Mouse (Mus musculus): Measurements from ENCODE around the gene Ros1. TPM values are rescaled to one million over a fixed set of nuclear protein-coding genes. Genes with fewer than 3 reads are reported as not detected.

Gene Ros1
- polyA plus RNA-seq, 1 experiment from 2014 or later = not detected

DNA sequence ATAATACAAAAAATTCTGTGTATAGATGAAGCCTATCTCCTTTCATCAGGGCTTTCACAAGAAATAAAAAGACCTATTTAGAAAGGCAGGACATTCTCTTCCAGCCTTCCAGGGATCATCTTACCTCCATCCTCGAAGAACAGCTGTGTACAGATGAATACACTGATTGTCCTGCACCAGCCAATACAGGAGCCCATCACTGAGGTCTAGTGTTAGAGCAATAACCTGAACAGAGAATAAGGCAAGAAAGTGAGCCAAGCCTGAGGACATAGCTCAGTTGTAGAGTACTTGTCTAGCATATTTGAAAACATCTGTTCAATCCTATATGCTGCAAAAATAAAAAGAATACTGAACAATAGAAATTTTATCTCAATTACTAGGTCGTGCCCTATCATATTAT, 64.3 kb downstream of the Ros1 start:
- ATAC-seq (ENCODE audit: low FRiP score, low read depth) = peak; percentile 78
- H3K4me3 ChIP-seq = no peak overlapping the region
- H3K36me3 ChIP-seq = no peaks in the 10 kb centered on the region
- H3K27me3 ChIP-seq = no peaks in the 10 kb centered on the region
- no peak overlapping the region for H3K9ac ChIP-seq
- H3K4me2 ChIP-seq (replicated peaks) = no peak overlapping the region
- WGBS = 52% methylated on average over 2 of the region's 2 CpGs
- no peaks in the 10 kb centered on the region for H3K9me3 ChIP-seq
- no peak overlapping the region for H3K27ac ChIP-seq
- H3K4me1 ChIP-seq = no peaks in the 10 kb centered on the region

GRCm38 (mm10) chr10:52128874-52129412, 66.1 kb downstream of the Ros1 start:
- WGBS = 32% methylated on average over 5 of the region's 5 CpGs

DNA sequence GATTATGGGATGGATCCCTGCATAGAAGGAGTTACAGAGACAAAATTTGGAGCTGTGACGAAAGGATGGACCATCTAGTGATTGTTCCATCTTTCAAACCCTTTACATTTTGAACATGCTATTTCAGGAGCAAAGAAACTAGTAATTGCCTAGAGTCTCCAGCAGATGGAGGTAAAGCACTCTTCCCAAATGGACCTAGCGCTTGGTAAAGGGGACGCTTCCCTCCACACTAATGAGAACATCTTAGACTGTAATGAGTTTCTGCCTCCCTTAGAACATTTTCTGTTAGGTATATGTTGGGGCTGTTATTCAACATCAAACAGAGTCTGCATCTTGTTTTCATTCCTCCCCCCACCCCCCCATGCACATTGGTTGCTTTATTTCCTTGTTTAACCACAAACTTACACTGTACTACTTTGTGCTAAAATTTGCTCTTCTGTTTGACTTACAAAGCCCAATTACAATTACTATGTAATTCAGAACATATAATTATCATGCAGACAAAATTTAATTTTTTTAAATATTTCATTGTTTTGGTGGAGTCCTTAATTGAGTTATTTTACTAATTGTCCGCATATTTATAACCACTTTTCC, 88.8 kb downstream of the Ros1 start:
- Histone ChIP-seq H3K36me3 (no peaks in the 10 kb centered on the region), H3K9me3 (no peaks in the 10 kb centered on the region), H3K4me1 (no peaks in the 10 kb centered on the region), H3K9ac (no peak overlapping the region), H3K4me2 (replicated peaks) (no peak overlapping the region), H3K4me3 (no peak overlapping the region), H3K27ac (no peak overlapping the region), H3K27me3 (no peaks in the 10 kb centered on the region)
- 40% methylated on average over 4 of the region's 4 CpGs for WGBS
- ATAC-seq (ENCODE audit: low FRiP score, low read depth) = no peak; the same call in 1 of the 2 replicates

More at GRCm38 (mm10) chr10:52128874-52129412, 66.1 kb downstream of the Ros1 start:
- Histone ChIP-seq H3K9me3 (no peaks in the 10 kb centered on the region), H3K4me1 (no peaks in the 10 kb centered on the region), H3K27ac (no peak overlapping the region), H3K9ac (no peak overlapping the region), H3K4me2 (replicated peaks) (no peak overlapping the region), H3K4me3 (no peak overlapping the region), H3K27me3 (no peaks in the 10 kb centered on the region), H3K36me3 (no peaks in the 10 kb centered on the region)
- no peak for ATAC-seq (ENCODE audit: low FRiP score, low read depth)

DNA sequence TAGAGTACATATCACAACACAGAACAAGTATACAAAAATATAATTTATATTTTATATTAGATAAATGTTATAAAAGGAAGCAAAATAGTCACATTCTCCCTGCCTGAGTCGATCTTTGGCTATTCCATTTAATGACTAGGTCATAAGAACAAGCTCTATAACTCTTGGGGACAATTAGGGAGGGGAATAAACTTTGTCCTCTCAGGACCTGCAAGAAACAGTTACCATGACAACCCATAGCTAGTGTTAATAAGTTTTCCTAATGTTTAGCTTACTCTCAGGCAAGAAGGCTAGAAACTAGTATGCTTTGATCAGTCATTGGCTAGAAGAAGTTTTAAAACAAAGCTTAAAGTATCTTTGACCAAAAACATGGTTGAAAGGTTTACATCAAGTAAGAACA, 93.8 kb downstream of the Ros1 start:
- 34% methylated on average over 1 of the region's 1 CpGs for WGBS
- Histone ChIP-seq H3K27me3 (no peaks in the 10 kb centered on the region), H3K9ac (no peak overlapping the region), H3K27ac (no peak overlapping the region), H3K4me1 (no peaks in the 10 kb centered on the region), H3K9me3 (no peaks in the 10 kb centered on the region), H3K36me3 (no peaks in the 10 kb centered on the region), H3K4me2 (replicated peaks) (no peak overlapping the region), H3K4me3 (no peak overlapping the region)
- ATAC-seq (ENCODE audit: low FRiP score, low read depth) = no peak

DNA sequence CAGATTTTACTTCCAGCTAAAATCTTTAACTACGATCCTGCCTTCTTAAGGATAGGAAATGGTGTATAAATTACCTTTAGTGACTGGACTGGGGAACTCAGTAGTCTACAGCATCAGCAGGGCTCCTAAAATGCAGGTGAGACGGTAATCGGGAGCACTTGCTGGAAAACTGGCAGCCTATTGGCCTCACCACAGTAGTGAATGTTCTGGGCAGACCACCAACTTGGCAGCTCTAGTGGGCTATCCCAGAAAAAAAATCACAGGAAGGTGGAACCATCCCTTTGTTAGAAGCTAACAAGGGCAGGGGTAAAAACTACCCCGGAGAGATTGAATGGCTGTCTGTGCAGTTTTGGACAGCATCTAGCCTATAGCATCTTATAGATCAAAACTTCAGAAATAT, 102.9 kb downstream of the Ros1 start:
- H3K27me3 ChIP-seq = no peaks in the 10 kb centered on the region
- no peak overlapping the region for H3K9ac ChIP-seq
- no peak overlapping the region for H3K4me2 ChIP-seq (replicated peaks)
- H3K27ac ChIP-seq = no peak overlapping the region
- no peak overlapping the region for H3K4me3 ChIP-seq
- no peak for ATAC-seq (ENCODE audit: low FRiP score, low read depth)
- 77% methylated on average over 4 of the region's 4 CpGs for WGBS
- no peaks in the 10 kb centered on the region for H3K36me3 ChIP-seq
- no peaks in the 10 kb centered on the region for H3K4me1 ChIP-seq
- no peaks in the 10 kb centered on the region for H3K9me3 ChIP-seq

- no peak overlapping the region for H3K27ac ChIP-seq
- WGBS = 81% methylated on average over 6 of the region's 6 CpGs
- no peak overlapping the region for H3K4me2 ChIP-seq (replicated peaks)
- no peak overlapping the region for H3K9ac ChIP-seq
- H3K4me3 ChIP-seq = no peak overlapping the region
- no peaks in the 10 kb centered on the region for H3K27me3 ChIP-seq
- H3K4me1 ChIP-seq = no peaks in the 10 kb centered on the region
- H3K9me3 ChIP-seq = no peaks in the 10 kb centered on the region
- no peaks in the 10 kb centered on the region for H3K36me3 ChIP-seq
- no peak for ATAC-seq (ENCODE audit: low FRiP score, low read depth)
These were observed 108.4 kb downstream of the Ros1 start for GRCm38 (mm10) chr10:52086681-52087080.

DNA sequence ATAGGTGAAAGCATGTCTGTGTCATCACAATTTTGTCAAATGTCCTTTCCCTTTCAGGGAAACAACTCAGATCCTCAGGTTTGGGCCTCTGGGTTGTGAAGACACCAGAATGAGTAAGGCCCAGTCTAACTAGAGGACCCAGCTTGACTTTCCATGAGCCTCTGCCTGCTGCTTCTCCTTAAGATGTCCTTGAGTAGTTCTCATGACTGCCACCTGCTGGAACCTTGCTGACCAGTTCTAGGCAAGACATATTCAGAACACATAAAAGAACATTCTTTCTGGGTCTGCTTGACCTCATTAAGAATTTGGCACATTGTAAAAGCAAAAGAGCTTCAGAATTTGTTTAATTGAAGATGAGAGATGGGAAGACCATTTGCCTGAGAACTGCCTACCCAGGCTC, 122.6 kb downstream of the Ros1 start:
- Histone ChIP-seq H3K9me3 (no peaks in the 10 kb centered on the region), H3K4me2 (replicated peaks) (no peak overlapping the region), H3K4me3 (no peak overlapping the region), H3K27ac (no peak overlapping the region), H3K4me1 (no peaks in the 10 kb centered on the region), H3K9ac (no peak overlapping the region), H3K36me3 (no peaks in the 10 kb centered on the region), H3K27me3 (no peaks in the 10 kb centered on the region)
- 0 out of 2 replicates have a peak, but pooled peaks have one; percentile 57 for ATAC-seq (ENCODE audit: low FRiP score, low read depth)

GRCm38 (mm10) chr10:52048287-52048686, 146.8 kb downstream of the Ros1 start:
- 74% methylated on average over 3 of the region's 3 CpGs for WGBS
- no peak for ATAC-seq (ENCODE audit: low FRiP score, low read depth)

GRCm38 (mm10) chr10:52043086-52043485, 152.0 kb downstream of the Ros1 start:
- no peak for ATAC-seq (ENCODE audit: low FRiP score, low read depth)
- 81% methylated on average over 5 of the region's 5 CpGs for WGBS
- Histone ChIP-seq H3K36me3 (no peaks in the 10 kb centered on the region), H3K9ac (no peak overlapping the region), H3K4me3 (no peak overlapping the region), H3K27me3 (no peaks in the 10 kb centered on the region; the same call in 1 of the 2 replicates), H3K9me3 (no peaks in the 10 kb centered on the region), H3K4me2 (replicated peaks) (no peak overlapping the region), H3K4me1 (no peaks in the 10 kb centered on the region), H3K27ac (no peak overlapping the region)

More at GRCm38 (mm10) chr10:52048287-52048686, 146.8 kb downstream of the Ros1 start:
- H3K27ac ChIP-seq = no peak overlapping the region
- no peak overlapping the region for H3K4me2 ChIP-seq (replicated peaks)
- H3K9ac ChIP-seq = no peak overlapping the region
- H3K36me3 ChIP-seq = no peaks in the 10 kb centered on the region
- H3K27me3 ChIP-seq = no peaks in the 10 kb centered on the region; the same call in 1 of the 2 replicates
- H3K4me1 ChIP-seq = no peaks in the 10 kb centered on the region
- H3K4me3 ChIP-seq = no peak overlapping the region
- no peaks in the 10 kb centered on the region for H3K9me3 ChIP-seq

GRCm38 (mm10) chr10:52039392-52039791, 155.7 kb downstream of the Ros1 start:
- no peak for ATAC-seq (ENCODE audit: low FRiP score, low read depth)
- Histone ChIP-seq H3K9me3 (no peaks in the 10 kb centered on the region), H3K9ac (no peak overlapping the region), H3K36me3 (no peaks in the 10 kb centered on the region), H3K4me3 (no peak overlapping the region), H3K27ac (no peak overlapping the region), H3K27me3 (peaks cover 5% of the 10 kb centered on the region; the same call in 1 of the 2 replicates), H3K4me2 (replicated peaks) (no peak overlapping the region), H3K4me1 (no peaks in the 10 kb centered on the region)
- WGBS = 71% methylated on average over 1 of the region's 1 CpGs

DNA sequence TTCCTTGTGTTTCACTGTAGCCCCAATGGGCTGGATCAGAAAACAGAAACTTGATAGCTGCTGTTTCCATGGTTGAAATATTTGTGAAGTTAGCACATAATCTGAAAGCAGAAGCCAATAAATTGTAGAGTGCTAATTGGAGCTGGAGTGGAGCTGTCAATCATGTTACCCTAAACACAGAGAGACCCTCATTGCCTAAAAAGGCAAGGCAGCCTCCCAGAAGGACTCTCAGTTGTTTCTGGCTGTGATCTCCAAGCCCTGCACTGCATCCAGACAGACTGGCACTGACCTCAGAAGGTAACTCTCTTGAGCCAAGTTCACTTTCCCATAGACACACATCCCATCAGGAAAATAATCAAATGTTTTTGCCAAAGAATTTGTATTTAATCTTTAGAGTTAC, 161.3 kb downstream of the Ros1 start:
- Histone ChIP-seq H3K36me3 (no peaks in the 10 kb centered on the region), H3K4me2 (replicated peaks) (no peak overlapping the region), H3K4me3 (no peak overlapping the region), H3K4me1 (no peaks in the 10 kb centered on the region), H3K9me3 (no peaks in the 10 kb centered on the region), H3K27ac (no peak overlapping the region), H3K27me3 (peaks cover 42% of the 10 kb centered on the region), H3K9ac (no peak overlapping the region)
- no peak for ATAC-seq (ENCODE audit: low FRiP score, low read depth)

DNA sequence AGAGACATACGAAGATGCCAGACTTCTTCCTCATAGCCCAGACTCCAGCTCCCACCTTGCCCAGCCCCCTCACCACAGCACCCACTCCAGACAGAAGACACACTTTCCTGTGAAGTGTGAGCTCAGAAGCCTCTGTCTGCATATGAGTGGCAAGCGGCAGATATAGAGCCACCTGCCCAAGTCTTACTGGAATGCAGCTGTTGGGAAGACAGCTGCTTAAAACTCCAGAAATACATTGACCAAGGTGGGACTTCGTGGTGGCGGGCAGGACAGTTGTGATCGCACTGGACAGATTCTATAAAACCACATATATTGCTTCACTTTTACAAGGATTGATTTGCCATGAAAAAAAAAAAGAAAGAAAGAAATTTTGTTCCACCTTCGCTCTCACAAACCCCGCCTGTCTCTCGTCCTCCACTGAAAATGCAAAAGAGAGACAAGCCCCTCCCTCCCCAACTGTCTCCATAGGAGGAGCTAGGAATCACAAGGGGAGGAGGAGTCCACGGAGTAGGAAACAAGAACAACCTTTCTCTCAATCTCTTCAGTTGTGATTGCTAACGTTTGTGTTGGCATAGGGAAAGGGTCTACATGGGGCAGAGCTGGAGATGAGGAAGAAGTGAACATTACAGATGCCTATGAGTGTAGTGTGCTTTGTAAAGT, 165.5 kb downstream of the Ros1 start:
- WGBS = 2% methylated on average over 10 of the region's 10 CpGs
- Histone ChIP-seq H3K4me2 (replicated peaks) (no peak overlapping the region), H3K27ac (0 out of 2 replicates have a peak overlapping the region, but pooled peaks have one; percentile 15), H3K36me3 (no peaks in the 10 kb centered on the region), H3K9me3 (no peaks in the 10 kb centered on the region), H3K9ac (no peak overlapping the region), H3K4me1 (peaks cover 9% of the 10 kb centered on the region), H3K27me3 (peaks cover 80% of the 10 kb centered on the region), H3K4me3 (no peak overlapping the region)
- ATAC-seq (ENCODE audit: low FRiP score, low read depth) = peak; percentile 41

Measured in limb, embryonic 13.5 days (tissue).